Mouse (Mus musculus): ENCODE measurements around the gene Paf1. TPM values are rescaled to one million over a fixed set of nuclear protein-coding genes. Genes with fewer than 3 reads are reported as not detected.
"Not testable (repeated sequence)": the region's sequence is repeated elsewhere in the genome, so short reads cannot be mapped to it uniquely, and the experiment has no call there.

Paf1 gene
- total RNA-seq, 1 experiment from 2014 or later = 80.7 TPM

- DNase-seq = no peak
These were observed 8.6 kb upstream of the Paf1 start for GRCm38 (mm10) chr7:28384162-28384561.

- DNase-seq = no peak
These were observed 7.6 kb upstream of the Paf1 start for GRCm38 (mm10) chr7:28385196-28385595.

- DNase-seq = no peak
These were observed 6.7 kb upstream of the Paf1 start for GRCm38 (mm10) chr7:28386007-28386406.

- DNase-seq = peak; percentile 87
These were observed 6.3 kb upstream of the Paf1 start for GRCm38 (mm10) chr7:28386462-28386861.

GRCm38 (mm10) chr7:28386877-28387276 is 5.9 kb upstream of the Paf1 start:
- not testable (repeated sequence) for DNase-seq

GRCm38 (mm10) chr7:28387384-28387783 is 5.4 kb upstream of the Paf1 start:
- DNase-seq = not testable (repeated sequence)

- DNase-seq = no peak
These were observed 2.4 kb upstream of the Paf1 start for GRCm38 (mm10) chr7:28390331-28390730.

GRCm38 (mm10) chr7:28393272-28393951 is 661 bp downstream of the Paf1 start:
- DNase-seq = no peak

- no peak for DNase-seq
These were observed 2.7 kb downstream of the Paf1 start for GRCm38 (mm10) chr7:28395425-28395824.

- no peak for DNase-seq
These were observed 5.2 kb downstream of the Paf1 start for GRCm38 (mm10) chr7:28398000-28398399.

GRCm38 (mm10) chr7:28398696-28399340 is 6.1 kb downstream of the Paf1 start:
- DNase-seq = no peak

- no peak for DNase-seq
These were observed 8.3 kb downstream of the Paf1 start for GRCm38 (mm10) chr7:28401030-28401429.

- DNase-seq = no peak
These were observed 9.2 kb downstream of the Paf1 start for GRCm38 (mm10) chr7:28401942-28402341.

GRCm38 (mm10) chr7:28410841-28411475 is 18.2 kb downstream of the Paf1 start:
- DNase-seq = peak; percentile 64

- DNase-seq = no peak
These were observed 20.1 kb downstream of the Paf1 start for GRCm38 (mm10) chr7:28412826-28413225.

DNA sequence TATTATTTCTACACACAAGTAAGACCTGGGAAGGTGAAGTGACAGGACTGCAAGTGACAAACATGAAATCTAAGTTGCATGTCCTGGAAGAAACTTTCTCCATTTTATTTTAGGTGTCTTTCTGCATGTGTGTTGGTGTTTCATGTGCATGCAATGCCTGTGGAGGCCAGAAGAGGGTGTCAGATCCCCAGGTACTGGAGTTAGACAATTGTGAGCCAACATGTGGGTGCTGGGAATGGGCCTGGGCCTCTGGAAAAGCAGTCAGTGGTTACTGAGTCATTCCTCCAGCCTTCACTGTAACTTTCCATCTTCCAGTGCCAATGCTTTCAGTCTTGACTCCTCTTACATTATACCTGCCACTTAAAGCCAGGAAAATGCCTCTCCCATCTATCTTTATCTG is 24.6 kb downstream of the Paf1 start:
- no peak for DNase-seq

- DNase-seq = no peak
These were observed 25.4 kb downstream of the Paf1 start for GRCm38 (mm10) chr7:28418096-28418670.

DNA sequence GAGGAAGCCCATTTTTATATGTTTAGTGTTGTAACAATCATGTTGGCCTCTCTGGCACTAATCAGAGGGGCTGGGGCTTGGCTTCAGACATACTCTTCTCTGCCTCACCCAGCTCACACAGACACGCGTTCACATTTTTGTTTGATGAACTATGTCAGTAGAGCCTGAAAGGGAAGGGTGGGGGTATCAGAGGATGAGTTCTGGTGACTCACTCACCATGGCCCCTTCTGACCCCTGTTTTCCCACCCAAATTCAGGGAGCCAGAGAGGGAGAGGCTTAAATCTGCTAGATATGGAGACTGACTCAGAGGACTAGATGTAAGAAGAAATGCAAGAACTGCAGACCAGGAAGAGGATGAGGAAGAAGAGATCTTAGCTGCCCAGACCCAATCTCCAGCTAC is 26.7 kb downstream of the Paf1 start:
- no peak for DNase-seq

- DNase-seq = no peak
These were observed 30.3 kb downstream of the Paf1 start for GRCm38 (mm10) chr7:28423018-28423417.

- no peak for DNase-seq
These were observed 35.0 kb downstream of the Paf1 start for GRCm38 (mm10) chr7:28427738-28428137.

DNA sequence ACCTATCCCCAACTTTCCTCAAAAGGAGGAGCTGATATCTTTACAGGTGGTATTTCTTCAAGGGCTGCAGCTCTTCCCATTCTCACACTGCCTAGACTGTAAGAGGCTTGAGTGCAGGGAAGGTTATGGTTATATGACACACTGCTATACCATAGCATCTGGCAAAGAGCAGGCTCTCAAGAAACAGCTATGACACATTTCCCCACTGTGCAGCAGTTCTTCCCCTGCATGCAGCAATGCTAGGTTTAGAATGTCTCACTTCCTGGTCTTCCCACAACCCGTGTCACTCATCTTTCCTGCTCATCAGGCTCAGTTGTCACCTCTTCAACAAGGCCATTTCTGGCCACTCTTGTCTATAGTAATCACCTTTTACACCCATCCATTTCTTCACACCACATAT is 37.8 kb downstream of the Paf1 start:
- DNase-seq = no peak

DNA sequence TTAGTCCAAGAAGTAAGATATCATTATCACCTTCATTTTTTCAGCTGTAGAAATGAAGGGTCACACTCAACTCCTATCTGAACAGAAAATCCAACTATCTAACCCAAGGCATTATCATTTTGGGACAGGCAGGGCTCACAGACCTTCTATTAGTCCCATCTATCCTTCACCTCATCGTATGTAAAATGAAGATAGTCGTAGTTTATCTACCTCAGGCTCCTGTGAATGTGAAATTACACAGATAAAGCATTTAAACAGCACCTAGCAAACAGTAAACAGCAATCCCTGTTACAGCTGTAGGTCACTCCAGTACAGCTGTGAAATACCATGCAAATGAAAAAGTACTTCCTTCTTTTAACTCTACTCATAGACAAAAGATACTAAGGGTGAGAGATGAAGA is 39.5 kb downstream of the Paf1 start:
- no peak for DNase-seq

- no peak for DNase-seq
These were observed 43.0 kb downstream of the Paf1 start for GRCm38 (mm10) chr7:28435660-28436259.

Data from adrenal gland, postnatal 25 days (tissue).